Mouse (Mus musculus) kidney, adult 9 months (tissue): ENCODE results near the gene Xpnpep1.

ENCODE experiments used
- DNase-seq: peaks from one replicate; pipeline ENCODE4 v3.0.0; 2022

Xpnpep1 gene

DNA sequence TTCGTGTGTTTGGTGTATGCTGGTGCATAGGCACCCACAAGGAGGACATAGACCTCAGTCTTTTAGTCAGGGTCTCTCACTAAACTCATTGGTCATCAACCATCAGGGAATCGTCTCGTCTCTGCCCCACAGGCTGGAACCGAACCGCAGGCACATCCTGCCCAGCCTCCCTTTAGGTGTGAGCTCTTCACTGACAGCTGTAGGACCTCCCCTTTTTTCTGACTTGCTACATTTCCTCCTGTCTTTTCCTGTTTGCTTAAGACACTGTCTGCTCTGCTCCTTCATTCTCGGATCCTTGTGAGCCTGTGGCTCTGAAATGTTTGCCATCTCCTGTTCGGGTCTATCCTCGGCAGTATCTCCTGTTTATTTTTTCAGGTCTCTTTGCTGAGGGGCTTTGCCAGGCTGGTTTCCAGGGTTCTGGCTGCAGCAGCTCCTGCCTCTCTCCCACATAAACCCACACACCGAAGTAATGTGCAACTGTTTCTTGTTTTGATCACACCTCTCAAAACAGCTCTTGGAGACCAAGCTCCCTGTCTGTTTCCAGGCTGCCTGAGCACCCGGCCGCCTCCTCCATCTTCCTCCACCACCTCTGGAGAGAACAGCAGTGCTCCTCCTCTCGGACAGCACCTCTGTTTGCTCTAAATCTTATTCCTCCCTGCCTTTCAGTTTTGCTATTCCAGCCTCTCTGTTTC, 60.8 kb downstream of the Xpnpep1 start:
- no peak for DNase-seq

DNA sequence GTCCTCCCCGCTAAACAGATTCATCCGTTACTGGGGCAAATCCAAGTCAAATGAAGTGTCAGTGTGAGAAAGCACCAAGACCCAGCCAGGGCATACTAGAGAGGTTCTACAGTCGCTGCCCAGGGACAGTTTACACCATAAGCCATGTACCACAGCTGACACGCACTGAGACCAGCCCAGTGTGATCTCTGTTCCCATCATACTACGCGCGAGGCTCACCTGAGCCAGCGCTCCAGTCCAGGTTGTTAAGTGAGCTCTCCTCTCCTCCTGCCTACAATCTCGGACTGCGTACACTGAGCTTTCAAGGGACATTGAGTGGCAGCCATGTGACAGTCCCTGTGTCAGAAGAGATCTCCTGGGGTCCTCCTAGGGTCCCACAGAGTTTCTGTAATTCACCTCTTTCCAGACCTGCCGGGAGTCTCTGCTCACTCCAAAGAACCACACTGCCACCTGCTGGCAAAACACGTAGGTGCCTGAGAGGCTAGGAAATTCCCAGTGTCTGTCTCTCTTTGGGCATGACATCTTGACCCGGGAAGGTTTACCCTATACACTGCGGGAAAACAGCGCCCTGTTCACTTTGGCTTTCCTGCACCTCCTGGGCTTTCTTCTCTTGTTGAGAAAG, 64.3 kb downstream of the Xpnpep1 start:
- DNase-seq, result peak; percentile 65

DNA sequence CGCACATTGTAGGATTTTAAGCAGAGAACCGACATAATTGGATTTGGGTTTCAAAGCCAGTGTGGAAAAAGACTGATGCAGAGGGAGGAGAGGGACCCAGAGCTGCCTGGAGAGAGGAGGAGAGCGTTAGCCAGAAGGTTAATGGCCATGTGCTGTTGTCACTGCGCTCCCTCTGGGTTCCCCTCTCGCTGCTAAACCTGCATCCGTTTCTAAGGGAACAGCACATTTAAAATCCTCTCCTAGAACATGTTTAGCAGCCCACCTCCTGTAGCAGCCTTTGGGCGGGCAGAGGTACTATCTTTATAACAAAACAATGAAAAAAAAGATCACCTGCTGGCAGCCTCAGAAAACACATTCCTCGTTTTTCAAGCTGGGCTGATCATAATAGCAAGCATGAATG, 73.7 kb downstream of the Xpnpep1 start:
- no peak for DNase-seq

DNA sequence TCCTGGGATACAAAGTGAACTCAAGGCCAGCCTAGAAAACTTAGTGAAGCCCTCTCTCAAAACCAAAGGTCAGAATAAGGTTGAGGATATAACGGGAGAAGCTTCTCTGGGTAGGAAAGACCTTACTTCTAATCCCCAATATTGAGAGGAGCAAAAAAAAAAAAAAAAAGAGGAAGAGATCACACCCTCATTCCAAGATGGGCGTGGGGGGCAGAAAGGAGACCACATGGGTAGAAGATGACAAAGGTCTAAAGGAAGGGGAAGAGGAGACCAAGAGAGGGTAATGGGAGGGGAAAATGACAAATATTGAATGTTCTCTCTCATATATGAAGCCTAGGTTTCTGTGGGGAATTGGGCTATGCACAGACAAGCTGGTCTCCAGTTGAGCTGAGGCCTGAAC, 77.3 kb downstream of the Xpnpep1 start:
- DNase-seq, result no peak

DNA sequence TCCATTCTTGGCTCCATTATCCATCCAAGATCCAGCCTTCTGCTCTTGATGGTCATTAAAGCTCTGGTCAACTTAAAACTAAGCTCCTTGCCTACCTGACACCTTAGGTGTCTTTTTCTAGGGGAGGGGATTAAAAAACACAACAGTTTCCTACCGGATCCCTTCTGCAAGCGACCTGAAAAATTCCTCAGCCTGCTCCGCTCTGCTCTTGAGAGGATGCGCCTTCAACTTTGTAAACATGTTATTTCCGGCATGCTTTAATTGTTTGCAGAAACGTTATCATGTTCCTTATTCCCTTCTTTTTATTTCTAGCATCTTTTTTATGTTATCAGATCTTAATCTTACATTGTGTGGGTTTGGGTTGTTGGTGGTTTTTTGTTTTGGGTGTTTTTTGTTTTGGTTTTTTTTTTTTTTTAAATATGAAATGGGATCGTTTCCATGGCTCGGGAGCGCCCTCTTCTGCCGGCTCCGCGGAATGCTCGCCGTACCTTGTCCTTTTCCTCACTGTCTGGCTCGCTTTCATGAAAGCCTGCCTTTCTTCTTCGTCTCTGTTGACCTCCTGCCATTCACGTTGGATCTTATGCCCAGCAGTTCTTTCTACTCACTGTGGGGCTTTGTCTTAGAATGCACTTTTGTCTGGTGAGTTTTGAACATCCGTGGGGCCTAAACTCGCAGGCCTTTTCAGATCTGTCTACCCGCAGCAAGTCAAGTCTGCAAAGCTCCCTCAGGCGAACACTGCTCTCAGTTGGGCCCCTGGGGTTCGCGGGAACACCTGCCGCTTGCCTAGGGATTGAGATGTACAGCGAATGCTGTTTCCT, 117.1 kb downstream of the Xpnpep1 start:
- DNase-seq, result peak; percentile 51

DNA sequence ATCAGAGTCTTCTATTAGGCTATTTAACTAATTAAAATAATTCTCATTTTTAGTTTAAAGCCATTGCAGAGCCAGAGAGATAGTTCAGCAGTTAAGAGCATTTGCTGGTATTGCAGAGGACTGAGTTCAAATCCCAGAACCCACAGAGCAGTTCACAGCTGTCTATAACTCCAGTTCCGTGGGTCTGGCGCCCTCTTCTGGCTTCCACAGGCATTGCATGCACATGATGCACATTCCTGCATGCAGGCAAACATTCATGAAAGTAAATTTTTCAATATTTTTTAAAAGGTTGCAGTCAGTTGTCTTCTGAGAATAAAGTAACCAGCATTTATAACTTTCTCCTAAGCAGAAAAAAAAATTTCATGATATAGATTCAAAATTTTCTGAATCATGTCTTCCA, 135.8 kb downstream of the Xpnpep1 start:
- no peak for DNase-seq

DNA sequence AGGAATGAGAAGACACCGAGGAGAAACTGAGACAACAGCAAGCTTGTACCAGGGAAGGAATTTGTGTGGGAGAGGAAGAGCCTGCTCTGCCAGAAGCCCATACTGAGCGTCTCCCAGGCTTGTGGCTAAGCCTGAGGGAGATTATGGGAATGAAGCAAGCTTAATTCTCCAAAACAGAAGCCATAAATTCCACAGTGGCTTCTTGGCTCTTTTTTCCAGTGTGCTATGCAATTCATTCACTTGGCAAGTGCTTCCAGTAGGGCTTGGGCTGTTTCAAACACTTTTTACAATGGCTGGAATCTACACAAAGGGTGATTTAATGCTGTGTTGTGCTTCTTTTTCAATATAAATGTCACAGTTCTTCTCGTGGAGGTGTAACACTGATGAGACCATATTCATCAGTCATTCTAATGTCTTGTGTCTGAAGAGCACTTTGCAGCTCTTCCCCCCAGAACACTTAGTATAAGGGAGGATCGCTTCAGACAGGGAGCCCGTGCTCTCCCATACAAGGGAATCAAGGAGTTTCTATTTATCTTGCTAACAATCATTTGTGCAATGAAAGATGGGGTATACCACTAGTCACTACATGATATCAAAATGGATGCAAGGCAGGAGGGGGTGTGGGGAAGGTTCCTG, 148.1 kb downstream of the Xpnpep1 start:
- no peak for DNase-seq
